Mouse (Mus musculus): ENCODE measurements at regions not wholly inside any gene's neighbourhood (a gene's known extent, or its start where the extent isn't known, plus 50 kb on each side); places are given as distances from the start of the nearest gene placed in this dataset.

GRCm38 (mm10) chr7:130089896-130090610 is 430.1 kb downstream of the Ate1 start:
- DNase-seq: no peak

GRCm38 (mm10) chr7:130091942-130092341 is 428.2 kb downstream of the Ate1 start:
- no peak for DNase-seq

- no peak for DNase-seq
Measured at GRCm38 (mm10) chr7:130095141-130095540, 425.0 kb downstream of the Ate1 start.

GRCm38 (mm10) chr7:130098606-130099005 is 421.6 kb downstream of the Ate1 start:
- DNase-seq: no peak

GRCm38 (mm10) chr7:130102671-130103070 is 417.5 kb downstream of the Ate1 start:
- DNase-seq: no peak

GRCm38 (mm10) chr7:130106961-130107360 is 413.2 kb downstream of the Ate1 start:
- no peak for DNase-seq

DNA sequence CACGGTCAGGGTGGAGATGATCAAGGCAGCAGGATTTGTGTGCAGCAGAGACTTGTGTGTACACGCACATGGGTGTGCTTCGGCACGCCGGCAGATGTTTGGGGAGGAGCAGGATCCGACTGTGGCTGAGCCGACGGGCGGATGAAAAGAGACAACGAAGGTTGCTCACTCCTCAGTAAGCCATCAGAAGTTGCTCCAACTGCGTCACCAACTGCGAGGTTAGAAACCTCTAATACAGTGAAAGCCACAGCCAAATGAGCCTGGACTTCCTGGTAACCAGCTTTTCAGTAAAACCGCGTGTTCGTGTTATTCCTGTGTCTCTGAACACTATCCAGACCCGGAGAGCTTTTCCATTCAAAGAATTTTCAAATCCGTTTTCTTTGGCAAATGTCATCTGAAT is 411.8 kb downstream of the Ate1 start:
- no peak for DNase-seq

All from liver (tissue).